Mouse (Mus musculus): Measurements from ENCODE around the gene Ret.

DNA sequence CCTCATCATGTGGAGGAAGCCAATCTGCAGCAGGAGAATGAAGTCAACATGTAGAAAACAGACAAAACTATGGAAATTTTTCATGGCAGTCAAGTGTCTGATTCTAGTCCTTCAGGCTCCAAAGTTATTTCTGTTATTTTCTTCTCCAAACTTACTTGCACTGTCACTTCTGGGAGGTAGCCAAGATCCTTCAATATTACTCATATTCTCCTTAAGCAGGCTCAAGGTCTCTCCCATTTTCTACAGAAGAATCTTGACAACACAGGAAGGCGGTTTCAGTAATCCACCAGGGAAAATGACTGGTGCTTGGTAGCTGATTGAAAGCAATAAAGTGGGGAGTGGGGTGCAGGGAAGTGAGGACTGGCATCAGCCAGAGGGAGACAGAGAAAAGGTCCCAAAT is 74.8 kb downstream of the Ret start:
- TF ChIP-seq CTCF (conservative IDR thresholded peaks at IDR 0.05; ENCODE audit: low read length) (no peak), NANOG (IDR thresholded peaks at IDR 0.05; ENCODE audit: borderline replicate concordance, low read length) (no peak), POU5F1 (IDR thresholded peaks at IDR 0.05; ENCODE audit: borderline replicate concordance, low read length) (no peak)

Data from E14TG2a.4 (cell line).